Mouse (Mus musculus): ENCODE data around the gene Rab44.
"Not testable (repeated sequence)": the region's sequence is repeated elsewhere in the genome, so short reads cannot be mapped to it uniquely, and the experiment has no call there.

DNA sequence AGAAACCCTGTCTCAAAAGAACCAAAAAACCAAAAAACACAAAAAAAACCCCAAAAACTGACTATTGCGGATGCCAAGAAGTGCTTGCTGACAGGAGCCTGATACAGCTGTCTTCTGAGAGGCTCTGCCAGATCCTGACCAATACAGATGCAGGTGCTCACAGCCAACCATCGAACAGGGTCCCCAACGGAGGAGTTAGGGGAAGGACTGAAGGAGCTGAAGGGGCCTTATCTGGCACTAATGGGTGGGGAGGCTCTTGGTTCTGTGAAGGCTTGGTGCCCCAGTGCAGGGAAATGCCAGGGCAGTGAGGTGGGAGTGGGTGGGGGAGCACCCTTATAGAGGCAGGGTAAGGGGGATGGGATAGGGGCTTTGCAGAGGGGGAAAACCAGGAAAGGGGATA is 46.5 kb upstream of the Rab44 start:
- TF ChIP-seq GATA1 (IDR thresholded peaks at IDR 0.05; ENCODE audit: borderline replicate concordance, low read length); FLI1 (IDR thresholded peaks at IDR 0.05; ENCODE audit: low read length): not testable (repeated sequence)
